Mouse (Mus musculus) heart, embryonic 10.5 days (tissue): Measurements from ENCODE around the gene Rplp1. TPM values are rescaled to one million over a fixed set of nuclear protein-coding genes. Genes with fewer than 3 reads are reported as not detected.

Experiments
- DNase-seq: peaks from one replicate; pipeline ENCODE4 v3.0.0-alpha.2; 2017; ENCODE audit warnings: low spot score
- H3K27ac ChIP-seq: fragments of 300-500 bp; sonication (generic); 2 replicates; pipeline ENCODE4 v1.5.1; 2016; ENCODE audit warnings: mild to moderate bottlenecking
- H3K27me3 ChIP-seq: fragments of 300-500 bp; sonication (generic); 2 replicates; pipeline ENCODE4 v1.6.1; 2016; ENCODE audit warnings: mild to moderate bottlenecking; ENCODE audit not compliant: poor library complexity, insufficient read depth, severe bottlenecking
- H3K36me3 ChIP-seq: fragments of 300-500 bp; sonication (generic); 2 replicates; pipeline ENCODE4 v1.6.1; 2016; ENCODE audit warnings: mild to moderate bottlenecking, moderate library complexity
- H3K4me1 ChIP-seq: fragments of 300-500 bp; sonication (generic); 2 replicates; pipeline ENCODE4 v1.6.1; 2016; ENCODE audit warnings: mild to moderate bottlenecking
- H3K4me3 ChIP-seq: fragments of 300-500 bp; sonication (generic); 2 replicates; pipeline ENCODE4 v1.5.1; 2016; ENCODE audit warnings: mild to moderate bottlenecking, moderate library complexity
- H3K9me3 ChIP-seq: fragments of 300-500 bp; sonication (generic); 2 replicates; pipeline ENCODE4 v1.6.1; 2016; ENCODE audit warnings: mild to moderate bottlenecking, moderate library complexity
- WGBS: fragments of 180-500 bp; shearing (Covaris S2); methylation state at CpG from one replicate; pipeline ENCODE4 v1.1.7; 2016; 5-methylcytosine and 5-hydroxymethylcytosine counted together
- polyA plus RNA-seq: library from polyadenylated mRNA; unstranded; fragments of >200 nt; fragmentation: Nextera tagmentation; extraction: Ambion mirVana; gene quantifications from 2 replicates; pipeline ENCODE4 v1.2.1, GENCODE M21; 2016

The Rplp1 gene
- polyA plus RNA-seq, 1 experiment from 2014 or later = 968 TPM

DNA sequence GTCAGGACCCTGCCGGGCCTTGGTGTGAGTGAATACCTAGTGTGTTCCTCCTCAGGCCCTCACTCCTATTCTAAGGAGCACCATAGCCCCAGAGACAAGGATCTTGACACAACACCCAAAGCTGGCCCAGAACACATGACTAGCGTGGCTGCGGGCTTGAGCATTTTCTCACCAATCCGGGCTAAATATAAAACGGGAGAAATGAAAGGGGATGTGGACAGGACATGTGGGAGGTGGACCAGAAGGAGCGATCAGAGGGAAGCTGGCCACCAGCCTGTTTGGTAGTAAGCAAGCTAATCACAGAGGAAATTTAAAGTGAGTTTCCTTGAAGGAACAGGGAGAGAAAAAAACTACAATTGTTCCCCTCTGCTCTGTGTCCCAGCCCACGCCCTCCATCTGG is 28.4 kb downstream of the Rplp1 start:
- Histone ChIP-seq H3K36me3 (no peaks in the 10 kb centered on the region), H3K9me3 (no peaks in the 10 kb centered on the region), H3K4me1 (peaks cover 12% of the 10 kb centered on the region), H3K27ac (no peak overlapping the region), H3K27me3 (peaks cover 17% of the 10 kb centered on the region; the same call in 1 of the 2 replicates), H3K4me3 (no peak overlapping the region)
- DNase-seq = no peak
- WGBS = 81% methylated on average over 7 of the region's 7 CpGs

DNA sequence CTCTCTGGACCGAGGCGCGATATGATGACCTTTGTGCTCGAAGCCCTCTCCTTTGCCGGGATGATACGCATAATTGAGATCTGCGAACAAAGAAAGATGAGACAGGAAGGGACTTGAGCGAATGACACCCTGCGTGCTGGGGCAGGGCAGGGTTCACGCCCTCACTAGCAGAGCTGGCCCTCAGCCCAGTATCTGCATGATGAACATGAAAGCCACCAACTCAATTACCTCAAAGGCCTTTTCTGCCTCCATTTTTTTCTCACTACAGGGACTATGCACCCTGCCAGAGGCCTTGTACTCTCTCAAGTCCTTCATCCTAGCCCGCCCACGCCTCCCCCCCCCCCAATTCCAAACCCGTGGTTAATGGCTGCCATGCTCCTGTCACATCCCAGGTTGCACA is 29.4 kb downstream of the Rplp1 start:
- Histone ChIP-seq H3K36me3 (no peaks in the 10 kb centered on the region), H3K4me3 (no peak overlapping the region), H3K9me3 (no peaks in the 10 kb centered on the region), H3K27ac (no peak overlapping the region), H3K27me3 (peaks cover 17% of the 10 kb centered on the region; the same call in 1 of the 2 replicates), H3K4me1 (peaks cover 12% of the 10 kb centered on the region)
- no peak for DNase-seq
- WGBS = 84% methylated on average over 13 of the region's 13 CpGs

DNA sequence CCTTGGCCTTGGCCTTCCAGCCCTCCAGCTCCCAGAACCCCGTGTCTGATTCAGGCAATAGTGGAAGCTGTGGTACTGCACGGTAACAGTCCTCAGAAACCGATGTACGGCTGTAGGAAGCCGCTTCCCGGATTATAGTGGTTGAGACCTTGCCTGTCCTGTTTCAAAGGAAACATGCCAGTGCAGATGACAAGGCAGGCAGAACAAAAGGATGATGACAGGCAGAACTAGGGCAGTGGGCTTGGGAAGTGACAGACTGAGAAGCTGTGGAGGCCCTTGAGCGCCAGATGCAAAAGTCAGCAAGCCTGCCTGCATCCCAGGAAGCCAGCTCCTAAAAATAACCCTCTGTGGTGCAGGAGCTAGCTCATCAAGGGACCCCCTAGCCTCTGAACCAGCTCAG is 30.0 kb downstream of the Rplp1 start:
- DNase-seq = peak; percentile 79
- H3K4me1 ChIP-seq = peaks cover 12% of the 10 kb centered on the region
- H3K27ac ChIP-seq = no peak overlapping the region
- no peaks in the 10 kb centered on the region for H3K36me3 ChIP-seq
- 50% methylated on average over 7 of the region's 7 CpGs for WGBS
- H3K27me3 ChIP-seq = peaks cover 17% of the 10 kb centered on the region; the same call in 1 of the 2 replicates
- no peaks in the 10 kb centered on the region for H3K9me3 ChIP-seq
- H3K4me3 ChIP-seq = no peak overlapping the region

DNA sequence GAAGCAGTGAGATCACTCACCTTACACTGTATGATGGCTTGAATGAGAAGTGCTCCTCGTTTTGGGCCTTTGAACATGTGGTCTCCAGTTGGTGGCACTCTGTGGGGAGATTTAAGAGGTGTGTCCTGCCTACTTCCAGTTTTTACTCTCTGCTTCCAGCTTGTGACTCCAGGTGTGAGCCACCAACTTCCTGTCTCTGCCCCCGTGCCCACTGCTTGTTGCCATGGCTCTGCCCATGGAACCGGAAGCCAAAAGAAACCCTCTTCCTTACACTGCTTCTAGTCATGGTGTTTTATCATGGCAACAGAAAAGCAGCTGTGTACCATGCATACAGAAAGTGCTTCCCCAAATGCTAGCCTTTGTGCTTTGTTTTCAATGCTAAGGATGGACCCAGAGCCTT is 32.2 kb downstream of the Rplp1 start:
- no peaks in the 10 kb centered on the region for H3K36me3 ChIP-seq
- H3K27me3 ChIP-seq = peaks cover 28% of the 10 kb centered on the region
- H3K9me3 ChIP-seq = no peaks in the 10 kb centered on the region
- DNase-seq = no peak
- H3K4me1 ChIP-seq = peaks cover 22% of the 10 kb centered on the region
- no peak overlapping the region for H3K27ac ChIP-seq
- no peak overlapping the region for H3K4me3 ChIP-seq
- 62% methylated on average over 3 of the region's 3 CpGs for WGBS

DNA sequence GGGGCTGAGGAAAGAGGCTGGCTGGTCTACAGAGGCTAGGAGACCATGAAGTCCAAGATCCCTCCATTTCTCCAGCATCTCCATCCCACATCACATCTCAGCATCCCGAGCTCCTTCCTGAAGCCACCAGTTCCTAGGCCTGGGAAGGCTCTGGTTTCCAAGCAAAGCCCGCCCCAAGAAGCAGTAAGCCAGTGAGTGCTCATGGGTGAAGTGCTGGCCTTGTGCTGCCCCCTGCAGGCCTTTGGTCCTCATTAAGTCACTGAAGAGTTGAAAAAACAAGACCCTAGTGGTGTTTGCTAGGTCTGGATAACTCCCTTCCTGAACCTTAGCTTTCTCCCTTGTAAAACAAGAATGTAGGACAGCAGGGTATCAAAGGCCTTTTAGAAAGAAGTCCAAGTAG is 35.5 kb downstream of the Rplp1 start:
- Histone ChIP-seq H3K4me3 (no peak overlapping the region), H3K9me3 (no peaks in the 10 kb centered on the region), H3K27me3 (peaks cover 43% of the 10 kb centered on the region), H3K36me3 (no peaks in the 10 kb centered on the region), H3K4me1 (peaks cover 17% of the 10 kb centered on the region; the same call in 1 of the 2 replicates), H3K27ac (no peak overlapping the region)
- WGBS = 35% methylated on average over 2 of the region's 2 CpGs
- peak; percentile 82 for DNase-seq

DNA sequence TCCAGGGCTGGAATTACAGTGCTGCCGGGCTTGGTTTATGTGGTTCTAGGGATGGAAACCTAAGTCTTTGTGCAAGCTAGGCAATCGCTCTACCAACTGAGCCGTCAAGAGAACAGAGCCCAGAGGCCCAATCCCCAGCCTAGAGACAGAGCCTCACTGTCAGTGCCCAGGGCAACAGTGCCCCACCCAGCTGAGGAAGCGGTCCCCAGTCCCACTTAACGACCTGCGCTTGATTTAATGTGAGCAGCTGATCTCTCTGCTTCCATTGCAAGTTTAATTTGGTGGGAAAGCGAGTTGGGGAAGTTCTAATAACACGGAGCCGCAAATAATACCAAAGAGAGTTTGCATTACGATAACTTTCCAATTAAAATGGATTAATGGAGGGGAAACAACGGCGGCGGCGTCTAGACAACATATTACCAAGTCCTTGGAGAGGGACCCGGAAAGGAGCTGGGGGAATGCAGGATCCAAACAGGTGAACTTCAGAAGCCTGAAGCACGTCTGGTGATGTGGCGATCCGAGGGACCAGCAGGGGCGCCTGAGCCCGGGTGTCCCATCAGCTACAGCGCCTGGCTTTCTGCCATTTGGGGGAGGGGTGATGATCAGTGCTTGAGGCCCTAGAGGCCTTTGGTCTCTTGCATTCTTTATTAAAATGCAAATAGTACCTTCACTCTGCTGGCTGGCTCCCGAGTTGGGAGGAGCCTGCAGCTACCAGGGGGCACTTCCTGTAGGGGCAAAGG is 36.8 kb downstream of the Rplp1 start:
- no peak overlapping the region for H3K27ac ChIP-seq
- H3K4me3 ChIP-seq = peak overlapping the region; percentile 8
- no peak for DNase-seq
- H3K36me3 ChIP-seq = no peaks in the 10 kb centered on the region
- H3K4me1 ChIP-seq = peaks cover 24% of the 10 kb centered on the region
- no peaks in the 10 kb centered on the region for H3K9me3 ChIP-seq
- WGBS = 22% methylated on average over 22 of the region's 22 CpGs
- H3K27me3 ChIP-seq = peaks cover 44% of the 10 kb centered on the region

DNA sequence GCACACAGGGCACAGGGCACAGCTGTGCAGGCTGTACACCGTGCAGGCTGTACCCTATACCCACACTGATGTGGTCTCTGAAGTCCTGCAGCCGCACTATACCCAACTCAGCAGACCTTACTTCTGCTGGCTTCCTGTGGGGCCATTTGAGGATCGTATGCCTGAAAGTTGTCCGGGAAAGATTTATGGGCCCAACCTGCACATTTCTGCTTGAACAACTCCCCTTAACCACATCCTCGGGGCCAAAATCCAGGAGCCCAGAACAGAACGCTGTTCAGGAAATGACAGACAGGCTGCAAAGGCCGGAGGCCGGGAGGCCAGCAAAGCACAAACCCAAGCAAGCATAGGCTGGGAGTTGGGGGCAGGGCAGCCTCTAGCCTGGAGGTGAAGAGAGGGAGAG is 41.0 kb downstream of the Rplp1 start:
- no peak for DNase-seq
- H3K27me3 ChIP-seq = peaks cover 50% of the 10 kb centered on the region
- WGBS = 54% methylated on average over 8 of the region's 8 CpGs
- H3K4me3 ChIP-seq = no peak overlapping the region
- no peak overlapping the region for H3K27ac ChIP-seq
- H3K36me3 ChIP-seq = no peaks in the 10 kb centered on the region
- H3K4me1 ChIP-seq = peaks cover 25% of the 10 kb centered on the region
- peaks cover 4% of the 10 kb centered on the region; the same call in 1 of the 2 replicates for H3K9me3 ChIP-seq

DNA sequence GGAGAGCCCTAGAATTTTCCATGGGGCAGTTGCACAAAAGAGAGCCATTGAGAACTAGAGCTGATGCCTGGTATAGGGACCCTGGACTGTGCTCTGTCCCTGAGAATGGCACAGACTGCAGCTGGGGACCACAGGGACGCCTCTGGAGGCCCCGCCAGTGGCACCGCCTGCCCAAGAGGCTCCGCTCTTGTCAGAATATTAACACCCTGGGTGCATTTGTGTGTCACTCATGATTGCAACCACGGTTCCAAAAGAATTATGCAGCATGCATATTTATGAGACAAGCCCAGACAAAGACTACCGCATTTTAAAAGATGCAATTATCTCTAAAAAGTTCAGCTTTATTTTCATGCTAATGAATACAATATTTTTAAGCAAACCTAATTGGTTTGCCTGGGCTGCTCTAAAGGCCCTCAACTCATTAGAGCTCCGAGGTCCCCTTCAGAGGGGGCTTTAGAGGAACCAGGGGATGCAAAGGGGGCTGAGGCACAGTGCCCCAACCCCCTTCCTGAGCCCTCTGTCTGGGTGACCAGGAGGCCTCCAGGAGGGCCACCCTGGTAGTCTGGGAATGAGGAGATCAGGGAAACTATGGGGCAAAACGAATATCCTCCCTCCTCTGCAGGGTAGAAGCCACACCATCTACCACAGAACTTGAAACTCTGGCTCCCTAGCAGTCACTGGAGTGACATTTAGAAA is 41.9 kb downstream of the Rplp1 start:
- H3K4me1 ChIP-seq = peaks cover 20% of the 10 kb centered on the region
- no peaks in the 10 kb centered on the region for H3K36me3 ChIP-seq
- H3K27ac ChIP-seq = no peak overlapping the region
- H3K27me3 ChIP-seq = peaks cover 42% of the 10 kb centered on the region
- WGBS = 62% methylated on average over 8 of the region's 8 CpGs
- H3K4me3 ChIP-seq = no peak overlapping the region
- DNase-seq = no peak
- peaks cover 4% of the 10 kb centered on the region; the same call in 1 of the 2 replicates for H3K9me3 ChIP-seq

DNA sequence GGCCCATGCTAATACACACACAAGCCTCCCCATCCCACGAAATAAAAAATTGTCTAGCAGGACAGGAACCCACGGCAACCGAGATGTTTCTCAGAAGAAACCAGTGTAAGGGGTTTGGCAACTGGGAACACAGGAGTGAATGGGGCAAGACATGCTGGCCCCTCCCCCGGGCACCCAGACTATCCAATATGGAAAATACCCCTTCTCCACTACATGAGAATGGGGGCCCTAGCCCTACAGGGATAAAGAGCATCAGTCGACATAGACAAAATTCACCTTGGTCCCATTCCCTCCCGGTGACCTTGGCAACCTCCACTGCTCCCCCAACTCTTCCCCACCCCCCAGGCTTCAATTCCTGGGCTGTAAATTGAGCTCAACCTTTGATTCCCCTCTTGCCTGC is 42.5 kb downstream of the Rplp1 start:
- H3K27ac ChIP-seq = no peak overlapping the region
- no peaks in the 10 kb centered on the region for H3K36me3 ChIP-seq
- DNase-seq = no peak
- peaks cover 4% of the 10 kb centered on the region; the same call in 1 of the 2 replicates for H3K9me3 ChIP-seq
- peaks cover 41% of the 10 kb centered on the region for H3K27me3 ChIP-seq
- H3K4me1 ChIP-seq = peaks cover 18% of the 10 kb centered on the region
- WGBS = 80% methylated on average over 6 of the region's 6 CpGs
- no peak overlapping the region for H3K4me3 ChIP-seq

DNA sequence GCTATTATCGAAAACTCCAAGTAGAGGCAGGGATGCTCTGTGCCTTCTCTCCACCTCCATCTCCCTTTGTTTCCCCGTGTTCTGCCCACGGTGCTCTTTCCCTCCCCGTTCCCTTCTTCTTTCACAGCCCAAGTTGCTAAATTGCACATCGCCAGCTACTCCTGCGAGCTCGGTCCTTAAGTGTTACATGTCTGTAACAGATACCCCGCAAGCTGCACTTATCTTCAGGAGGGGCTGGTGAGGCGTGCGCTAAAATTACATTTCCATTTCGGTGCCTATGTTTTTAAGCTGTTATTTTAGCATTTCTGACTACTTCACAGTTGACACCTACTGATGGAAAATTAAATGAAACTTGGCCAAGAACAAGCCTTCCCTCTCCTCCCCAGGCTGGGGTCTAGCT is 46.7 kb downstream of the Rplp1 start:
- peaks cover 49% of the 10 kb centered on the region for H3K27me3 ChIP-seq

More for the DNA sequence above, 46.7 kb downstream of the Rplp1 start:
- H3K9me3 ChIP-seq = peaks cover 4% of the 10 kb centered on the region; the same call in 1 of the 2 replicates
- peaks cover 8% of the 10 kb centered on the region; the same call in 1 of the 2 replicates for H3K4me1 ChIP-seq
- no peak overlapping the region for H3K27ac ChIP-seq
- WGBS = 41% methylated on average over 11 of the region's 11 CpGs
- H3K36me3 ChIP-seq = no peaks in the 10 kb centered on the region
- DNase-seq = no peak
- no peak overlapping the region for H3K4me3 ChIP-seq

Other genes starting within 250 kb of the Rplp1 start
- 105 and 112 TPM in 2 replicates for gene Kif23, start 32.2 kb upstream of the Rplp1 start, polyA plus RNA-seq
- 0.39 and 0.51 TPM in 2 replicates for gene Paqr5, start 112.3 kb upstream of the Rplp1 start, polyA plus RNA-seq
- gene Glce, start 208.1 kb upstream of the Rplp1 start, polyA plus RNA-seq = 15.6 and 17.6 TPM in 2 replicates